Mouse (Mus musculus) testis, adult 2 months (tissue): Measurements from ENCODE around the gene Kcnip2.

Experiments
- CTCF ChIP-seq: fragments of 200-500 bp; IDR thresholded peaks from 2 replicates; pipeline ENCODE4 v1.5.1; 2012; ENCODE audit warnings: low read depth, mild to moderate bottlenecking, inconsistent platforms, low read length, moderate library complexity; ENCODE audit not compliant: control insufficient read depth, insufficient read depth, insufficient replicate concordance
- POLR2A ChIP-seq: fragments of 200-500 bp; IDR thresholded peaks from 2 replicates; pipeline ENCODE4 v1.6.1; 2012; ENCODE audit warnings: low read depth, mild to moderate bottlenecking, inconsistent platforms, low read length, moderate library complexity; ENCODE audit not compliant: control insufficient read depth

- peak; percentile 65; the same call in 1 of the 2 replicates for TF ChIP-seq POLR2A
- no peak for TF ChIP-seq CTCF
Measured at GRCm38 (mm10) chr19:45749243-45750043, 66.4 kb downstream of the Kcnip2 start, which contains the start of gene Npm3.
